Mouse (Mus musculus) heart, adult 2 months (tissue): ENCODE data around the gene Inha. TPM values are rescaled to one million over a fixed set of nuclear protein-coding genes. Genes with fewer than 3 reads are reported as not detected.

ENCODE experiments used
- DNase-seq, 2 experiments: peaks; one replicate each; pipeline ENCODE4 v3.0.0; 2021
- H3K27ac ChIP-seq: fragments of 200-600 bp; 2 replicates; pipeline ENCODE4 v1.8.1; 2022
- H3K27me3 ChIP-seq: fragments of 200-500 bp; 2 replicates; pipeline ENCODE4 v1.6.1; 2012; ENCODE audit warnings: mild to moderate bottlenecking, low read length, inconsistent platforms, mixed read lengths; ENCODE audit not compliant: control insufficient read depth, insufficient read depth
- H3K36me3 ChIP-seq: fragments of 200-500 bp; 2 replicates; pipeline ENCODE4 v1.6.1; 2012; ENCODE audit warnings: low read length, inconsistent platforms; ENCODE audit not compliant: control insufficient read depth, insufficient read depth
- H3K4me1 ChIP-seq: fragments of 200-500 bp; 2 replicates; pipeline ENCODE4 v1.6.1; 2011; ENCODE audit warnings: low read length; ENCODE audit not compliant: control insufficient read depth, insufficient read depth
- H3K4me3 ChIP-seq: fragments of 200-600 bp; 2 replicates; pipeline ENCODE4 v1.8.1; 2022
- H3K79me2 ChIP-seq: fragments of 200-500 bp; replicated peaks from 2 replicates; pipeline ENCODE4 v1.6.1; 2012; ENCODE audit warnings: mild to moderate bottlenecking, inconsistent platforms, low read length, moderate library complexity, mixed read lengths; ENCODE audit not compliant: control insufficient read depth, insufficient read depth
- H3K9ac ChIP-seq: fragments of 200-500 bp; 2 replicates; pipeline ENCODE4 v1.6.1; 2012; ENCODE audit warnings: low read depth, mild to moderate bottlenecking, control low read depth, inconsistent platforms, low read length, mixed read lengths
- CTCF ChIP-seq: fragments of 200-600 bp; IDR thresholded peaks from 2 replicates; pipeline ENCODE4 v1.8.1; 2022; ENCODE audit warnings: antibody characterized with exemption, mild to moderate bottlenecking, moderate library complexity
- EP300 ChIP-seq: fragments of 200-500 bp; IDR thresholded peaks from 2 replicates; pipeline ENCODE4 v1.6.1; 2011; ENCODE audit warnings: low read depth, low read length, control low read depth; ENCODE audit not compliant: insufficient read depth
- POLR2A ChIP-seq: fragments of 200-500 bp; IDR thresholded peaks from 2 replicates; pipeline ENCODE4 v1.6.1; 2011; ENCODE audit warnings: mild to moderate bottlenecking, low read depth, low read length, control low read depth; ENCODE audit not compliant: insufficient read depth
- whole genome bisulfite sequencing: fragments of 180-500 bp; shearing (Covaris S2); methylation state at CpG from one replicate; pipeline ENCODE4 v1.1.7; 2018; 5-methylcytosine and 5-hydroxymethylcytosine counted together
- intact Hi-C: fragments of 180-260 bp; cut with DNase I; formaldehyde crosslinking; loops from one replicate; pipeline ENCODE4 v1.15.1; 2025
- polyA plus RNA-seq: library from polyadenylated mRNA; depleted of rRNA; stranded (reverse); fragments of >200 nt; gene quantifications from 2 replicates; pipeline ENCODE4 v1.2.3, GENCODE M21; 2012
- total RNA-seq, 2 experiments: library from RNA; stranded (reverse); gene quantifications; 2 replicates each; pipeline ENCODE4 v1.2.3; 2021

The Inha gene
- total and polyA plus RNA-seq, 3 experiments, result 4.1 to 20.4 (median 4.3) TPM

DNA sequence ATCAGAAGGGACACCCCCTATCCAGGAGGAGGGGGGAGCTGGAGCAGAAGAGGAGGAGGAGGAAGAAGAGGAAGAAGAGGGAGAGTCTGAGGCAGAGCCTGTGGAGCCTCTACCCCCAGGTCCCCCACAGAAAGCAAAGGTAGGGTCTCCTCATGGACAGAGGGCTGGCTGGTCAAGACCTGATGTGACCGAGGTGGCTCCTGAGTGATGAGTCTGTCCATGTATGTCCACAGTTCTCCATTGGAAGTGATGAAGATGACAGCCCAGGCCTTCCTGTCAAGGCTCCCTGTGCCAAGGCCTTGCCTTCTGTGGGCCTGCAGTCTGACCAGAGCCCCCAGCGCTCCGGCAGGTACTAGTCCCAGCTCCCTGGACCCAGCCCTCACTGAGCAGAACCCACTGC, 41.2 kb downstream of the Inha start:
- H3K4me3 ChIP-seq, result no peak overlapping the region
- intact Hi-C loops, result loop anchor here (2.0 to 5.0 kb wide), 2 partner anchors 41 to 49 kb away; partner anchors contain the start of genes Inha and Obsl1
- H3K27me3 ChIP-seq, result 0 out of 2 replicates have a peak, but pooled peaks cover 2% of the 10 kb centered on the region
- H3K9ac ChIP-seq, result no peak overlapping the region
- no peaks in the 10 kb centered on the region for H3K79me2 ChIP-seq
- no peak for DNase-seq
- peaks cover 4% of the 10 kb centered on the region for H3K4me1 ChIP-seq
- no peaks in the 10 kb centered on the region for H3K36me3 ChIP-seq
- peak overlapping the region; percentile 75 for H3K27ac ChIP-seq
- 88% methylated on average over 3 of the region's 3 CpGs for WGBS
- TF ChIP-seq EP300 (no peak), POLR2A (no peak), CTCF (no peak)

DNA sequence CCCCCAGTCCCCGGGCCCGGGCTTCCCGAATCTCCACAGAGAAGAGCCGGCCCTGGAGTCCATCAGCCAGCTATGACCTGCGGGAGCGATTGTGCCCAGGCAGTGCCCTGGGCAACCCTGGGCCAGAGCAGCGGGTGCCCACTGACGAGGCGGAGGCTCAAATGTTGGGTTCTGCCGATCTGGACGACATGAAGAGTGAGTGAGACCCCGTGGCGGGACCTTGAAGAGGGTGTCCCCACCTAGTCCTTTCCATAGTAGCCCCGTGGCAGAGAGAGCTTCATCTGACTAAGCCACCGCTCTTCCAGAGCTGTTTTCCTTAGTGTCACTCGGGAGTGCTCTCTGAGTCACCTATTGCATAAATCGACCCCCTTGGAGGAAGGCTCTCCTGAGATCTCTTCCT, 42.0 kb downstream of the Inha start:
- no peak overlapping the region for H3K4me3 ChIP-seq
- 0 out of 2 replicates have a peak, but pooled peaks cover 2% of the 10 kb centered on the region for H3K27me3 ChIP-seq
- no peaks in the 10 kb centered on the region for H3K79me2 ChIP-seq
- no peak for DNase-seq
- intact Hi-C loops, result loop anchor here (2.0 to 5.0 kb wide), 2 partner anchors 42 to 48 kb away; partner anchors contain the start of genes Inha and Obsl1
- no peak overlapping the region for H3K9ac ChIP-seq
- H3K4me1 ChIP-seq, result peaks cover 4% of the 10 kb centered on the region
- WGBS, result 69% methylated on average over 17 of the region's 17 CpGs
- peak overlapping the region; percentile 75 for H3K27ac ChIP-seq
- no peaks in the 10 kb centered on the region for H3K36me3 ChIP-seq
- no peak for TF ChIP-seq POLR2A
- no peak for TF ChIP-seq CTCF
- no peak for TF ChIP-seq EP300

DNA sequence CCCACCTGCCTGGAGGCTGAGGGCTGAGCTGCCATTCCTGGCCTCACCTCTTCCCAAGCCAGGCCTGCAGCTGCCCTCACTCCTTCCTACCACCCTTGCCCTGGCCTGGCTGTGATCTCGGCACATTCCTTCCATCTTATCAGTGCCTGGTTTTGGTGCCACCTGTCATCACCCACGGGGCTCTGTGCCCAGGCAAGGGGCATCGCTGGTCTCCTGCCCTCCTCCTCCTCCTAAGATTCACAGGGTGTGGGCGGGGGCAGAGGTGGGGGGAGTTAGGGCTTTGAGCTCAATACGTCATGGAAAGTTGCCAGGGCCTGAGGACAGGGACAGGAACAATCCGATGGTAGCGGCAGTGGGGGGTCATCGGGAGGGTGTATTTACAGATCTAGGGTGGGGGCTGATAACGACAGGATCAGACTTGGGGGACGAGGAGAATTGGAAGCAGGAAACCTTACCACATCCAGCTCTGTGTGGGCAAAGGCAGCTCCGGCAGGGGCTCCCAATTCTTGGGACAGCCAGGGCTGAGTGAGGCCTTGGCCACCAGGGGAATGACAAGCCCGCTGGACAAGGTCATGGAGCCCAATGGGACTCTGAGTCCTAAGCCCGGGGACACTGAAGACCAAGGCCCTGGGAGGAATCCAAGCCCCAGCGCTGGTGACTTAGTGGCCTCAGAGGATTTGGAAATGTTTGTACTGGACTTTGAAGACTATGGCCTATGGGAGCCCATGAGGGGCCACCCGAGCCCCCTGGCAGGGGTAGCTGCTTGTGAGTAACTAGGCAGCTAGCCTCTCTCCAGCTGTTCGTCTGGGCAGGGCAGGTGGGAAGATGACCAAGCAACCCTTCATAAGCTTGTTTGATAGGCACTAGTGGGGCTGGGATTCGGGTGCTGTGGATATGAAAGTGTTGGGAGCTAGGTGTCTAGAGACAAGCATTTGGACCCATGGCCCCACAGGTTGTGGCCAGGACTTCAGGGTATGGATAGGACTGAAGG, 42.7 kb downstream of the Inha start:
- 37% methylated on average over 17 of the region's 17 CpGs for whole genome bisulfite sequencing
- H3K9ac ChIP-seq, result peak overlapping the region; percentile 52
- 0 out of 2 replicates have a peak, but pooled peaks cover 2% of the 10 kb centered on the region for H3K27me3 ChIP-seq
- intact Hi-C loops, result loop anchor here (2.0 to 5.0 kb wide), 2 partner anchors 42 to 47 kb away; partner anchors contain the start of genes Inha and Obsl1
- TF ChIP-seq EP300 (peak; percentile 96), POLR2A (no peak; the same call in 1 of the 2 replicates), CTCF (peak; percentile 34)
- peak; percentile 67 to 84 for DNase-seq
- H3K4me1 ChIP-seq, result peaks cover 4% of the 10 kb centered on the region
- no peaks in the 10 kb centered on the region for H3K36me3 ChIP-seq
- no peaks in the 10 kb centered on the region for H3K79me2 ChIP-seq
- peak overlapping the region; percentile 95 for H3K27ac ChIP-seq
- peak overlapping the region; percentile 33 for H3K4me3 ChIP-seq

DNA sequence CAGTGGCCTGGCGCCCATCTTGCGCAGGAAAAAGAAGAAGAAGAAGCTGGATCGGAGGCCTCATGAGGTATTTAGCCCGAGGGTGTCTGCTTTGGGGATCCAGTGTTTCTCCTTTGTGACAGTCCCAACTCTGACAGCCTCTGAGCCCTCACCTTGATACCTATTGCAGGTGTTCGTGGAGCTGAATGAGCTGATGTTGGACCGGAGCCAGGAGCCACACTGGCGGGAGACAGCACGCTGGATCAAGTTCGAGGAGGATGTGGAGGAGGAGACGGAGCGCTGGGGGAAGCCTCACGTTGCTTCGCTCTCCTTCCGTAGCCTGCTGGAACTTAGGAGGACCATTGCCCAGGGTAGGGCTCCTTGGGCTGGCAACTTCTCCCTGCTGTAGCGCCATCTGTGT, 43.7 kb downstream of the Inha start:
- no peaks in the 10 kb centered on the region for H3K79me2 ChIP-seq
- DNase-seq, result no peak
- no peaks in the 10 kb centered on the region for H3K36me3 ChIP-seq
- peak overlapping the region; percentile 52 for H3K9ac ChIP-seq
- H3K4me1 ChIP-seq, result peaks cover 4% of the 10 kb centered on the region
- peak overlapping the region; percentile 33 for H3K4me3 ChIP-seq
- intact Hi-C loops, result no loop called here
- WGBS, result 63% methylated on average over 15 of the region's 15 CpGs
- no peak for TF ChIP-seq POLR2A
- no peak for TF ChIP-seq CTCF
- TF ChIP-seq EP300, result no peak
- 0 out of 2 replicates have a peak, but pooled peaks cover 2% of the 10 kb centered on the region for H3K27me3 ChIP-seq
- peak overlapping the region; percentile 95 for H3K27ac ChIP-seq

DNA sequence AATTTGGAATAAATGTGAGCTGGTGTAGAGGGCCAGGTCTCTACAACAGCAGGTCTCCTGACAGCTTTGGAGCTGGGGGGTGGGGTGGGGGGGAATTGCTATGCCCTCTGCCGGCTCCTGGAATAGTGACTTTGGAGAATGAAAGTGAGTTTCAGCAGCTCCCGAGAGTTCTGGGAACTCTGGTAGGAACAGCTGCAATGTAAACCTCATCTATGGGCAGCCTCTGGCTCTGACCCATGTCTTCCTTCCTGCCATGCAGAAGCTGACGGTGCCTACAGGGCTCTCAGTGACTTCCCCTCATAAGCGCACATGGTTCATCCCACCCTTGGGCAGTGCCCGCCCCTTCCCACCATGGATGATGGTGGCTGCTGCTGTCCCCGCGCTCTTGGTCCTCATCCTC, 48.8 kb downstream of the Inha start:
- Histone ChIP-seq H3K9ac (no peak overlapping the region), H3K4me1 (peaks cover 3% of the 10 kb centered on the region; the same call in 1 of the 2 replicates), H3K36me3 (no peaks in the 10 kb centered on the region), H3K27ac (peak overlapping the region; percentile 33; the same call in 1 of the 2 replicates), H3K4me3 (no peak overlapping the region), H3K79me2 (no peaks in the 10 kb centered on the region), H3K27me3 (no peaks in the 10 kb centered on the region)
- WGBS, result 64% methylated on average over 7 of the region's 7 CpGs
- intact Hi-C loops, result loop anchor here (5.0 kb wide), 1 partner anchor 78 kb away; the partner anchor contains the start of genes Chpf and Tmem198
- TF ChIP-seq EP300 (no peak), POLR2A (no peak), CTCF (no peak)
- DNase-seq, result no peak
